Mouse (Mus musculus) left cerebral cortex, postnatal 4 days (tissue): ENCODE results near the gene Fancc. TPM values are rescaled to one million over a fixed set of nuclear protein-coding genes. Genes with fewer than 3 reads are reported as not detected.

Source experiments
- DNase-seq: peaks from one replicate; pipeline ENCODE4 v3.0.0-alpha.2; 2022
- intact Hi-C: fragments of 180-260 bp; cut with DNase I; formaldehyde crosslinking; loops from one replicate; pipeline ENCODE4 v1.15.1; 2025
- total RNA-seq, 2 experiments: library from RNA; stranded (reverse); gene quantifications; 2 replicates each; pipeline ENCODE4 v1.2.3; 2021

Gene Fancc
- 10 to 100 TPM; 10.8 to 11.3 TPM for total RNA-seq

GRCm38 (mm10) chr13:63496646-63497582, at the start of gene Fancc:
Gene Fancc (minus strand): TSS chr13:63497278.
- DNase-seq: peak; percentile 57

GRCm38 (mm10) chr13:63545291-63545690, 48.2 kb upstream of the Fancc start:
- intact Hi-C loops: no loop called here
- no peak for DNase-seq

More at GRCm38 (mm10) chr13:63496646-63497582, at the start of gene Fancc:
- intact Hi-C loops: no loop called here

- no peak for DNase-seq
- intact Hi-C loops: no loop called here
Measured at GRCm38 (mm10) chr13:63544967-63545253, 47.8 kb upstream of the Fancc start.

- DNase-seq: no peak
Measured at GRCm38 (mm10) chr13:63544119-63544966, 47.3 kb upstream of the Fancc start.

GRCm38 (mm10) chr13:63543459-63543858, 46.4 kb upstream of the Fancc start:
- intact Hi-C loops: no loop called here
- DNase-seq: no peak

More at GRCm38 (mm10) chr13:63544119-63544966, 47.3 kb upstream of the Fancc start:
- intact Hi-C loops: no loop called here

- DNase-seq: no peak
- intact Hi-C loops: no loop called here
Measured at GRCm38 (mm10) chr13:63542796-63543384, 45.8 kb upstream of the Fancc start.

GRCm38 (mm10) chr13:63541510-63541909, 44.4 kb upstream of the Fancc start:
- intact Hi-C loops: no loop called here
- DNase-seq: no peak

GRCm38 (mm10) chr13:63540584-63540983, 43.5 kb upstream of the Fancc start:
- peak; percentile 29 for DNase-seq
- intact Hi-C loops: no loop called here

GRCm38 (mm10) chr13:63534981-63535380, 37.9 kb upstream of the Fancc start:
- DNase-seq: no peak
- intact Hi-C loops: no loop called here

- DNase-seq: no peak
- intact Hi-C loops: no loop called here
Measured at GRCm38 (mm10) chr13:63530857-63531256, 33.8 kb upstream of the Fancc start.

GRCm38 (mm10) chr13:63530371-63530764, 33.3 kb upstream of the Fancc start:
- no peak for DNase-seq
- intact Hi-C loops: no loop called here

GRCm38 (mm10) chr13:63529602-63530370, 32.7 kb upstream of the Fancc start:
- intact Hi-C loops: no loop called here
- no peak for DNase-seq

- intact Hi-C loops: no loop called here
- DNase-seq: no peak
Measured at GRCm38 (mm10) chr13:63528852-63529251, 31.8 kb upstream of the Fancc start.

- peak; percentile 61 for DNase-seq
Measured at GRCm38 (mm10) chr13:63528164-63528675, 31.1 kb upstream of the Fancc start.

GRCm38 (mm10) chr13:63525571-63526197, 28.6 kb upstream of the Fancc start:
- intact Hi-C loops: no loop called here
- DNase-seq: no peak

More at GRCm38 (mm10) chr13:63528164-63528675, 31.1 kb upstream of the Fancc start:
- intact Hi-C loops: no loop called here

GRCm38 (mm10) chr13:63524608-63525570, 27.8 kb upstream of the Fancc start:
- intact Hi-C loops: no loop called here
- peak; percentile 79 for DNase-seq

GRCm38 (mm10) chr13:63524061-63524460, 27.0 kb upstream of the Fancc start:
- intact Hi-C loops: no loop called here
- DNase-seq: no peak

GRCm38 (mm10) chr13:63522832-63523231, 25.8 kb upstream of the Fancc start:
- intact Hi-C loops: no loop called here
- DNase-seq: no peak

GRCm38 (mm10) chr13:63520110-63520509, 23.0 kb upstream of the Fancc start:
- intact Hi-C loops: no loop called here

More at GRCm38 (mm10) chr13:63520110-63520509, 23.0 kb upstream of the Fancc start:
- DNase-seq: no peak
